Mouse (Mus musculus) adrenal gland, adult (tissue): ENCODE measurements at regions not wholly inside any gene's neighbourhood (a gene's known extent, or its start where the extent isn't known, plus 50 kb on each side); places are given as distances from the start of the nearest gene placed in this dataset.

ENCODE experiments used
- DNase-seq, 2 experiments: peaks; one replicate each; pipeline ENCODE4 v3.0.0; 2022 to 2023; ENCODE audit warnings: low spot score in 1 of 2; ENCODE audit not compliant: inconsistent age in 2 of 2

GRCm38 (mm10) chr8:36304809-36305208, 539.2 kb downstream of the Gm19410 start:
- no peak for DNase-seq

GRCm38 (mm10) chr8:36306336-36306735, 540.7 kb downstream of the Gm19410 start:
- DNase-seq = peak; percentile 25 to 74

GRCm38 (mm10) chr8:36307496-36307895, 541.9 kb downstream of the Gm19410 start:
- no peak for DNase-seq

- no peak for DNase-seq
Measured at GRCm38 (mm10) chr8:36308056-36308455, 542.5 kb downstream of the Gm19410 start.

- DNase-seq = no peak
Measured at GRCm38 (mm10) chr8:36309326-36309725, 543.7 kb downstream of the Gm19410 start.

- no peak for DNase-seq
Measured at GRCm38 (mm10) chr8:36309952-36310351, 544.4 kb downstream of the Gm19410 start.

GRCm38 (mm10) chr8:36311734-36312133, 546.1 kb downstream of the Gm19410 start:
- DNase-seq = no peak

- DNase-seq = no peak
Measured at GRCm38 (mm10) chr8:36312963-36313362, 547.4 kb downstream of the Gm19410 start.

GRCm38 (mm10) chr8:36318396-36318795, 552.8 kb downstream of the Gm19410 start:
- DNase-seq = peak in 1 of 2 experiments; percentile 57

- no peak for DNase-seq
Measured at GRCm38 (mm10) chr8:36318884-36319283, 553.3 kb downstream of the Gm19410 start.

GRCm38 (mm10) chr8:36319314-36319959, 553.8 kb downstream of the Gm19410 start:
- peak in 1 of 2 experiments; percentile 72 for DNase-seq

GRCm38 (mm10) chr8:36322125-36322524, 556.5 kb downstream of the Gm19410 start:
- DNase-seq = no peak

GRCm38 (mm10) chr8:36322578-36322977, 557.0 kb downstream of the Gm19410 start:
- DNase-seq = no peak

- DNase-seq = no peak
Measured at GRCm38 (mm10) chr8:36338628-36339027, 573.0 kb downstream of the Gm19410 start.

- DNase-seq = no peak
Measured at GRCm38 (mm10) chr8:36339449-36339848, 573.9 kb downstream of the Gm19410 start.

GRCm38 (mm10) chr8:36340454-36340853, 574.9 kb downstream of the Gm19410 start:
- DNase-seq = no peak

GRCm38 (mm10) chr8:36341965-36342364, 576.4 kb downstream of the Gm19410 start:
- DNase-seq = no peak

GRCm38 (mm10) chr8:36342650-36343049, 577.1 kb downstream of the Gm19410 start:
- no peak for DNase-seq

GRCm38 (mm10) chr8:36346682-36347324, 581.2 kb downstream of the Gm19410 start:
- peak; percentile 84 to 96 for DNase-seq

- DNase-seq = no peak
Measured at GRCm38 (mm10) chr8:36348067-36348466, 582.5 kb downstream of the Gm19410 start.

- no peak for DNase-seq
Measured at GRCm38 (mm10) chr8:36354926-36355325, 589.3 kb downstream of the Gm19410 start.

GRCm38 (mm10) chr8:36358998-36359397, 593.4 kb downstream of the Gm19410 start:
- no peak for DNase-seq

- peak; percentile 55 to 92 for DNase-seq
Measured at GRCm38 (mm10) chr8:36361255-36361654, 595.7 kb downstream of the Gm19410 start.
